Mouse (Mus musculus) kidney, postnatal 25 days (tissue): ENCODE measurements around the gene Dll3.

ENCODE experiments used
- DNase-seq, 2 experiments: peaks; one replicate each; pipeline ENCODE4 v3.0.0; 2021; ENCODE audit warnings: mixed read lengths in 2 of 2

Dll3 gene

GRCm38 (mm10) chr7:28243943-28244342, 58.1 kb downstream of the Dll3 start:
- peak in 1 of 2 experiments; percentile 1 for DNase-seq
